Mouse (Mus musculus) heart, embryonic 16.5 days (tissue): Measurements from ENCODE around the gene Gm20683. TPM values are rescaled to one million over a fixed set of nuclear protein-coding genes. Genes with fewer than 3 reads are reported as not detected.

ENCODE experiments used
- ATAC-seq: fragments of 200-750 bp; cut with Nextera tagmentation; replicated peaks from 2 replicates; pipeline ENCODE4 v1.8.0; 2017; ENCODE audit warnings: moderate number of reproducible peaks; ENCODE audit not compliant: insufficient read depth, low FRiP score; ENCODE audit errors: extremely low read depth
- H3K27ac ChIP-seq: fragments of 300-500 bp; sonication (generic); 2 replicates; pipeline ENCODE4 v1.5.1; 2014; ENCODE audit warnings: mild to moderate bottlenecking, low read length, control low read depth, moderate library complexity
- H3K27me3 ChIP-seq: fragments of 300-500 bp; sonication (generic); 2 replicates; pipeline ENCODE4 v1.6.1; 2014; ENCODE audit warnings: low read length, mixed read lengths; ENCODE audit not compliant: control insufficient read depth, insufficient read depth
- H3K36me3 ChIP-seq: fragments of 300-500 bp; sonication (generic); 2 replicates; pipeline ENCODE4 v1.6.1; 2014; ENCODE audit not compliant: control insufficient read depth, insufficient read depth
- H3K4me1 ChIP-seq: fragments of 300-500 bp; sonication (generic); 2 replicates; pipeline ENCODE4 v1.6.1; 2014; ENCODE audit warnings: low read length, mixed read lengths; ENCODE audit not compliant: control insufficient read depth, insufficient read depth
- H3K4me2 ChIP-seq: fragments of 300-500 bp; sonication (generic); 2 replicates; pipeline ENCODE4 v1.6.1; 2014; ENCODE audit warnings: low read depth, mild to moderate bottlenecking, control low read depth, low read length
- H3K4me3 ChIP-seq: fragments of 300-500 bp; sonication (generic); 2 replicates; pipeline ENCODE4 v1.5.1; 2014; ENCODE audit warnings: mild to moderate bottlenecking, control low read depth, low read length
- H3K9ac ChIP-seq: fragments of 300-500 bp; sonication (generic); 2 replicates; pipeline ENCODE4 v1.6.1; 2014; ENCODE audit warnings: low read length, control low read depth
- H3K9me3 ChIP-seq: fragments of 300-500 bp; sonication (generic); replicated peaks from 2 replicates; pipeline ENCODE4 v1.6.1; 2016; ENCODE audit warnings: low read length; ENCODE audit not compliant: control insufficient read depth
- WGBS: fragments of 180-500 bp; shearing (Covaris S2); extraction: QIAGEN DNeasy Blood & Tissue Kit; methylation state at CpG from one replicate; pipeline ENCODE4 v1.1.7; 2014; 5-methylcytosine and 5-hydroxymethylcytosine counted together
- polyA plus RNA-seq: library from polyadenylated mRNA; unstranded; fragments of >200 nt; fragmentation: Nextera tagmentation; extraction: Ambion mirVana; gene quantifications from 2 replicates; pipeline ENCODE4 v1.2.1, GENCODE M21; 2015

The Gm20683 gene
- polyA plus RNA-seq, 1 experiment from 2014 or later, result 2.0 TPM

DNA sequence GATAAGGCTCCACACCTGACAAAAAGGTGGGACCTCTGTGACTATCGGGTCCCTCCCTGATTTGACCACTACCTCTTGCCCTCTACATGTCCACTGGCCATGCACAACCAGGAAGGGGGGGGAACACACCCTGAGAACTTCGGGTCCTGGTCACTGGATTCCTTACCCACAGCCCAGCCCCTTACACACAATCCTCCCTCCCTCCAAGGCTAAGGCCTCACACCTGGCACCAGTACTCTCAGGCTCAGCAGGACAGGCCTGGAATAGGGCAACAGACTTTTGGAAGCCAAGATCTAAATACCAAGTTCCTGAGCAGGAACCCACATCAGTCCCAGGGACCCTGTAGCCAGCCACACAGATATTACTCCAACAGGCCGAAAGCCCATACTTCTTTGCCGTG is 2.7 kb downstream of the Gm20683 start:
- Histone ChIP-seq H3K4me3 (no peak overlapping the region), H3K4me2 (no peak overlapping the region), H3K4me1 (peaks cover 40% of the 10 kb centered on the region), H3K27me3 (no peaks in the 10 kb centered on the region), H3K9ac (no peak overlapping the region), H3K27ac (no peak overlapping the region), H3K9me3 (no peaks in the 10 kb centered on the region), H3K36me3 (peaks cover 35% of the 10 kb centered on the region)
- no peak for ATAC-seq
- WGBS, result 85% methylated on average over 4 of the region's 4 CpGs

DNA sequence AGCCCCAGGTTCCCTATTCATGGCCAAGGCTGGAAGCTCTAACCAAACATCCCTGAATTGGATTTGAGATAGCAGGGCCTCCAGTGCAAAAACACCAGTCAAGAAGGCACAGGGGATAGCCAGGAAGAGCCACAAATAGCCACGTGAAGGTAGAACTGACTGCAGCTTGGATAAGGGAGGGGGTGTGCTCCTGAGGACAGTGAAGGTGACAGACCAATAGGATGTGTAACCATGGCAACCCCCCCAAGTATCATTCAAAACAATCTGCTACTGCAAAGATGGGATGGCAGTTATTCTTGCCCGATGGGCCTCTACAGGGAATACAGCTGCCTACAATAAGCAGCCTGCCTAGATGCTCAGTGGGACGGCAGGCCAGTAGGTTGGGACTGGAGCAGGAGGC is 4.0 kb downstream of the Gm20683 start:
- Histone ChIP-seq H3K27me3 (no peaks in the 10 kb centered on the region), H3K4me1 (peaks cover 35% of the 10 kb centered on the region), H3K4me2 (peak overlapping the region; percentile 77; the same call in 1 of the 2 replicates), H3K4me3 (no peak overlapping the region), H3K9ac (no peak overlapping the region; the same call in 1 of the 2 replicates), H3K27ac (peak overlapping the region; percentile 66), H3K9me3 (no peaks in the 10 kb centered on the region), H3K36me3 (peaks cover 35% of the 10 kb centered on the region)
- no peak for ATAC-seq
- 36% methylated on average over 3 of the region's 3 CpGs for WGBS

DNA sequence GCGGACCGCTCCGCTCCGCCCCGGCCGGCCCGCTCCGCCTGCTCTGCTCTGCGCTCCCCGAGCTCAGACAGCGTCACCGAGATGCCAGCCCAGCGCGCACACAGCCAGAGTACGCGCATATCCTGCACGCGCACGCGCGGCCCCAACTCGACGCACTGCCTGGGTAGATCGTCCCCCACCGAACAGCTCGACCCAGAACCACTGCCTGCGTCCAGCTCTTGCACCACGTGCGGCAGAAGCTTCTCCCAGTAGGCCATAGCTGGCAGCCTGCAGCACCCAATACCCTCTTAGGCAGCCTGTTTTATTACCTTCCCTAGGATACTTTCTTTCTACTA is 4.5 kb downstream of the Gm20683 start, which contains the start of gene Rhbdl1:
Gene Rhbdl1, minus strand, starts transcription at position 220 of the 335 bp plus-strand sequence.
- Histone ChIP-seq H3K27ac (peak within 1 kb of the TSS; percentile 66), H3K4me2 (peak within 1 kb of the TSS; percentile 77), H3K4me1 (peaks cover 36% of the 10 kb centered on the region), H3K4me3 (peak within 1 kb of the TSS; percentile 43), H3K36me3 (peaks cover 30% of the 10 kb centered on the region), H3K27me3 (no peaks in the 10 kb centered on the region), H3K9me3 (no peaks in the 10 kb centered on the region), H3K9ac (peak within 1 kb of the TSS; percentile 77)
- WGBS, result under 1% methylated on average over 21 of the region's 29 CpGs
- ATAC-seq, result 0 out of 2 replicates have a peak, but pooled peaks have one; percentile 2

DNA sequence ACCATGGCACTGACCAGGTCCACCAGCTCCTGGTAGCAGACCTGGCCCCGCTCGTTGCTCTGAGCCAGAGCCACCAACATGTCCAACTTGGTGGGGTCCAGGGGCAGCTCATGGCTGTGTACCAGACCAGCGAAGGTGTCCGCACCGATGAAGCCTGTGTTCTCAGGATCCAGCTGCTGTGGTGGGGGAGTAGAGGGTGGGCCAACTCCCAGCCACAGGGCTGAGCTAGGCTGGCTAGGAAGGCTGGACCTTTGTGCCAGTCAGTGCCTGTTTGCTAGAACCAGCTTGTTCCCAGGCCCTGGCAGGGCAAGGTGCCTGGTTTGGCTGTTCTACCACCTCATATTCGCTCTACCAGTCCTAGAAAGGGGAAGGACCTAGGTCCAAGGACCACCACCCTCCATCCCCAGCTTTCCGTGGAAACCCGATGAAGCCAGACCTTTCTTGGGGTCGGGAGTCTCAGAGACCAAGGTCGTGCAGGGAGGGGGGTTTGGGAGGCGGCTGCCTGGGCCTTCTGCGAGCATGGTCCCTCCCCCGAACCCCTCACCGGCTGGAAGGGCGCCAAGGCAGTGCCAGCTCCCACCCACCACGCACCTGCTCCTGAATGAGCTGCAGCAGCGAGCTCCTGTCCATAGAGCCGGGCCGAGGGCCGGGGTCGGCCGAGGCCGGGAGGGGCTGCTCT is 5.0 kb downstream of the Gm20683 start:
- Histone ChIP-seq H3K4me1 (peaks cover 41% of the 10 kb centered on the region), H3K4me3 (peak overlapping the region; percentile 43), H3K27ac (peak overlapping the region; percentile 66), H3K36me3 (peaks cover 28% of the 10 kb centered on the region), H3K9me3 (no peaks in the 10 kb centered on the region), H3K27me3 (no peaks in the 10 kb centered on the region), H3K9ac (peak overlapping the region; percentile 77), H3K4me2 (peak overlapping the region; percentile 77)
- 23% methylated on average over 22 of the region's 23 CpGs for WGBS
- no peak for ATAC-seq

DNA sequence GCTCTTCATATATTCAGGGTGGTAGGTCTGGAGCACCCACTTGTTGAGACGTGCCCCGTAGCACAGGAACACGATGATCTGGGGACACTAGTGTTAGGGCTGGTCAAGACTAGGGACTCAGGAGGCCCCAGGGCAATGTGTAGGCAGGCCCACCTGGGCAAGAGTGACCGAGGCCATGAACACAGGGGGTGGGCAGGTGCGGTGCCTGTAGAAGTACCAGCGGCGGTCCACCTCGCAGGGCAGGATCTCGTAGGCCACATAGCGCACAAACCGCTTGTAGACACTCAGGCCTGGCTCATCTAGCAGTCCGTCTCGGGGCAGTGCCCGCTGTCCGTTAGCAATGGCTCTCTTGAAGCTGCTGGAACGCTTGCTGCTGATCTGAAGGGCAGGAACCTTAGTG is 5.7 kb downstream of the Gm20683 start:
- H3K4me1 ChIP-seq, result peaks cover 49% of the 10 kb centered on the region
- no peak for ATAC-seq
- no peak overlapping the region for H3K4me3 ChIP-seq
- H3K36me3 ChIP-seq, result peaks cover 28% of the 10 kb centered on the region
- no peak overlapping the region for H3K4me2 ChIP-seq
- no peak overlapping the region for H3K27ac ChIP-seq
- 93% methylated on average over 16 of the region's 16 CpGs for WGBS
- H3K9me3 ChIP-seq, result no peaks in the 10 kb centered on the region
- peak overlapping the region; percentile 9; the same call in 1 of the 2 replicates for H3K9ac ChIP-seq
- H3K27me3 ChIP-seq, result no peaks in the 10 kb centered on the region

DNA sequence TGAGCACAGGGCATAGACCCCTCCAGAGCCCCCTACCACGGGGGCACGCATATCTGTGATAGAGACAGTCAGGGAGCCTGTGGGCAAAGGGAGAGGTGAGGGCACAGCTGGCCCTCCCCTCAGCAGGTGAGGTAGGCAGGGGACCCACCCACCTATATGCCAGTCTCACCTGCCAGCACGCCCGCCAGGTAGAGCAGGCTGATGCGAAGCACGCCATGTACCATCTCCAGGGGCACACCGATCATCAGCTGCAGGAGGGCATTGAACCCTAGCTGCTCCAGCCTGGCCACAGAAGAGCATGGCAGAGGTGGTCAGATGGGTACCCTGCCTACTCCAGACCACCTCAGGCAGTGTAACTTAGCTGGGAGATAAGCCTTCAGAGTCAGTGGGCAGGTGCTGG is 6.3 kb downstream of the Gm20683 start:
- no peak for ATAC-seq
- no peak overlapping the region for H3K27ac ChIP-seq
- H3K27me3 ChIP-seq, result no peaks in the 10 kb centered on the region
- no peak overlapping the region; the same call in 1 of the 2 replicates for H3K9ac ChIP-seq
- no peak overlapping the region for H3K4me2 ChIP-seq
- no peak overlapping the region for H3K4me3 ChIP-seq
- H3K36me3 ChIP-seq, result peaks cover 27% of the 10 kb centered on the region
- no peaks in the 10 kb centered on the region for H3K9me3 ChIP-seq
- WGBS, result 95% methylated on average over 7 of the region's 7 CpGs
- H3K4me1 ChIP-seq, result peaks cover 53% of the 10 kb centered on the region

DNA sequence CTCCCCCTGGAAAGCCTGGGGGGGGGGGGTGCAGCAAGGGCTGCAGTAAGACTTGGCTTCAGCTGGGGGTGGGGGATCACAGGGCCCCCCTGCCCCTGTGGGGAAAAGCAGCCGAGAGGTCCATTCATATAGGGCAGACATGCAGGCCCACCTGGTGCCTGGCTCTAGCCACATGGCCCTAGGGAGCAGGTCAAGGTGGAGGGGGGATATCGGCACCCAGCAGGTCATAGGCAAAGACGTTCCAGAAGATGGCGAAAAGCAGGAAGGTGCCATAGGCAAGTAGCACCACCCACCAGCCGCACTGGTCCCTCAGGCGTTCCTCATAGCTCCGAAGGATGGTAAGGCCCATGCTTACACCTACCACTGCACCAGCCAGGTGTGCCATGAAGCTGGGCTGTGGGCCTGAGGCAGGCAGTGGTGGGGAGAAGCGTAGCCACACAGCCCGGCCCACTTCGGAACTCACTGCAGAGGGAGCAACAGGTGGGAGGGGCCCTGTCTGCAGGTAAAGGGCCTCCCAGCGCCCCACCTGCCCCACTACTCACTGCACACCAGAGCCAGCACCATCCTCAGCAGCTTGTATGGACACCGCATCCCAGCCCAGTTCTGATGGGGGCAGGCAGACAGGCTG is 6.9 kb downstream of the Gm20683 start:
- Histone ChIP-seq H3K9me3 (no peaks in the 10 kb centered on the region), H3K27me3 (no peaks in the 10 kb centered on the region), H3K27ac (peak overlapping the region; percentile 99), H3K4me3 (peak overlapping the region; percentile 90), H3K36me3 (peaks cover 26% of the 10 kb centered on the region), H3K9ac (peak overlapping the region; percentile 93), H3K4me2 (peak overlapping the region; percentile 92), H3K4me1 (peaks cover 58% of the 10 kb centered on the region)
- WGBS, result 88% methylated on average over 12 of the region's 12 CpGs
- no peak for ATAC-seq

DNA sequence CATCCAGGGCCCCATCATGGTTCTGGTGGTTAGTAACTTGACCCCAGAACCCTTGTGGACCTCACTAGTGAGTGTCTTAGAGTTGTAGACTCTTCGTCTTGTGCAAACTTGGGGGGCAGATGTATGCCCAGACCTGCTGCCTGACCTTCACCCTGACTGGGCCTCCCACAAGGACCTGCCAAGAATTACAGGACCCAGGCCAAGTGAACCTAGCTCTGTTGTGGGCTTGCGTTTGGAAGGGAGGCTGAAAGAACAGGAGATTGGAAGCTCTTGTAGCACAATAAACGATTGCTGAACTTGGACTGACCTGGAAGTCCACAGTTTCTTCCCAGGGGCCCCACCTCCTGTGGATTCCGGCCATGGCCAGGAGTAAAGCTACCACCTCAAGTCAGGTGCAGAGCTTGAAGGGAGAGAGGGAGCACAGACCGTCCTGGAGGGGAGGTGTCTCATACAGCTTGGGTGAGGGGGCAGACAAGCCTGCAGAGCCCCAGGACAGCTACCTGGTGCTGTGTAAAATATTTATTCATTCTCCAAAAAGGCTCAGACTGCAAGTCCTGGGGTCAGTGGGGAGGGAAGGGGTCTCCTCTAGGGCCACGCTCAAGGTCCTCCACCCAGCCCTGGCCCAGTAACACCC is 7.5 kb downstream of the Gm20683 start:
- WGBS, result 18% methylated on average over 6 of the region's 6 CpGs
- Histone ChIP-seq H3K4me3 (peak overlapping the region; percentile 90), H3K27ac (peak overlapping the region; percentile 99), H3K9ac (peak overlapping the region; percentile 93), H3K4me1 (peaks cover 63% of the 10 kb centered on the region), H3K4me2 (peak overlapping the region; percentile 92), H3K27me3 (no peaks in the 10 kb centered on the region), H3K36me3 (peaks cover 19% of the 10 kb centered on the region), H3K9me3 (no peaks in the 10 kb centered on the region)
- no peak for ATAC-seq

DNA sequence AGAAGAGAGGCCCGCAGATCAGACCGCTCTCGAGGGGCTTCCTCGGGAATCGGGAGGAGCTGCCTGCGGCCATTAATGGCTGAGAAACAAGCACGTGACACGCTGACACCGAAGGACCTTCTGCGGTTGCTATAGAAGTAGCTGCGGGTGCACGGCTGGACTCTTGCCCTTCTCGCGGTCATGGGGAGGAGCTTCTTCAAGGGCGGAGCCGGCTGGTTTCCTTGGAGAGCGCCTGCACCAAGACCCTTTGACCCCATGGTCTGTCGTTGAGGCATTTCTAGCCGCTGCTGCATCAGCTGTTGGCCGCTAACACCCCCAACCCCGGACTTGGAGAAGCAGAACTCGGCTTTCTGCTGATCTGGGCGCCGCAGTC is 8.3 kb downstream of the Gm20683 start, which contains the start of gene Stub1:
Gene Stub1, minus strand, starts transcription at position 114 of the 373 bp plus-strand sequence.
- Histone ChIP-seq H3K36me3 (peaks cover 18% of the 10 kb centered on the region), H3K4me2 (peak within 1 kb of the TSS; percentile 98)

More for the DNA sequence above, 8.3 kb downstream of the Gm20683 start, which contains the start of gene Stub1:
- Histone ChIP-seq H3K4me3 (peak within 1 kb of the TSS; percentile 90), H3K27me3 (no peaks in the 10 kb centered on the region), H3K4me1 (peaks cover 67% of the 10 kb centered on the region), H3K27ac (peak within 1 kb of the TSS; percentile 99), H3K9ac (peak within 1 kb of the TSS; percentile 97), H3K9me3 (no peaks in the 10 kb centered on the region)
- WGBS, result under 1% methylated on average over 24 of the region's 24 CpGs
- peak; percentile 76 for ATAC-seq
